Mouse (Mus musculus) stomach, embryonic 16.5 days (tissue): ENCODE data around the gene Opalin. TPM values are rescaled to one million over a fixed set of nuclear protein-coding genes. Genes with fewer than 3 reads are reported as not detected.

Source experiments
- ATAC-seq: fragments of 200-750 bp; cut with Nextera tagmentation; 2 replicates; pipeline ENCODE4 v1.8.0; 2017; ENCODE audit warnings: moderate number of reproducible peaks, moderate TSS enrichment; ENCODE audit not compliant: insufficient read depth, low FRiP score
- H3K27ac ChIP-seq: fragments of 300-500 bp; sonication (generic); 2 replicates; pipeline ENCODE4 v1.5.1; 2014; ENCODE audit warnings: low read length
- H3K27me3 ChIP-seq: fragments of 300-500 bp; sonication (generic); 2 replicates; pipeline ENCODE4 v1.6.1; 2014; ENCODE audit warnings: low read length, control low read depth, mixed read lengths; ENCODE audit not compliant: control insufficient read depth, insufficient read depth
- H3K36me3 ChIP-seq: fragments of 300-500 bp; sonication (generic); 2 replicates; pipeline ENCODE4 v1.6.1; 2014; ENCODE audit warnings: low read length; ENCODE audit not compliant: control insufficient read depth, insufficient read depth
- H3K4me1 ChIP-seq: fragments of 300-500 bp; sonication (generic); 2 replicates; pipeline ENCODE4 v1.6.1; 2014; ENCODE audit warnings: low read length, control low read depth, mixed read lengths; ENCODE audit not compliant: control insufficient read depth, insufficient read depth
- H3K4me2 ChIP-seq: fragments of 300-500 bp; sonication (generic); 2 replicates; pipeline ENCODE4 v1.6.1; 2014; ENCODE audit warnings: low read depth, low read length, mixed read lengths
- H3K4me3 ChIP-seq: fragments of 300-500 bp; sonication (generic); replicated peaks from 2 replicates; pipeline ENCODE4 v1.5.1; 2014; ENCODE audit warnings: mild to moderate bottlenecking, low read length
- H3K9ac ChIP-seq: fragments of 300-500 bp; sonication (generic); 2 replicates; pipeline ENCODE4 v1.6.1; 2014; ENCODE audit warnings: low read length
- H3K9me3 ChIP-seq: fragments of 300-500 bp; sonication (generic); replicated peaks from 2 replicates; pipeline ENCODE4 v1.6.1; 2016; ENCODE audit warnings: low read length, control low read depth; ENCODE audit not compliant: control insufficient read depth
- WGBS: fragments of 180-500 bp; shearing (Covaris S2); extraction: QIAGEN DNeasy Blood & Tissue Kit; methylation state at CpG from one replicate; pipeline ENCODE4 v1.1.7; 2014; 5-methylcytosine and 5-hydroxymethylcytosine counted together
- polyA plus RNA-seq: library from polyadenylated mRNA; unstranded; fragments of >200 nt; fragmentation: Nextera tagmentation; extraction: Ambion mirVana; gene quantifications from 2 replicates; pipeline ENCODE4 v1.2.1, GENCODE M21; 2015

The Opalin gene
- polyA plus RNA-seq = not detected in 2 replicates

DNA sequence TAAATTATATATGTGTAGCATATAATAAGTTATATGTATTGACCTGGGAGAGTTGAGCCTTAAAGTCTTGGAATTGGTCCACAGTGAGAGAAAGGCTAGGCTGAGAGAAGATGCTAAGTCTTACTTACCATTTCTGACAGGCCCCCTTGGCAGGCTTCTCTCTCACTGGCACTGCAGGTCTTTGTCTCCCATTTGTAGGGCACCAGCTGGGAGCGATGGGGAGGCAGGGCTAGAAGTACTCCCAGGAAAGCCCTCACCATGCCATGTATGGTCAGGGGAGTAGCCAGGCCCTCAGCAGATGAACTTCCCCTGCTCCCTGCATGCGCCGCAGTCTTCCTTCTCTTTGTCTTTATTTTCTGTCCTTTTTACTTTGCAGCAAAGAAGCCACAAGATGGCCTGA is at the start of gene Opalin:
Gene Opalin, minus strand, starts transcription at position 208 of the 400 bp plus-strand sequence.
- Histone ChIP-seq H3K4me2 (no peak within 1 kb of the TSS), H3K36me3 (no peaks in the 10 kb centered on the region), H3K4me3 (no peak within 1 kb of the TSS), H3K4me1 (no peaks in the 10 kb centered on the region), H3K27ac (no peak within 1 kb of the TSS), H3K9me3 (no peaks in the 10 kb centered on the region), H3K27me3 (no peaks in the 10 kb centered on the region), H3K9ac (no peak within 1 kb of the TSS)
- no peak for ATAC-seq
- 69% methylated on average over 3 of the region's 3 CpGs for WGBS

DNA sequence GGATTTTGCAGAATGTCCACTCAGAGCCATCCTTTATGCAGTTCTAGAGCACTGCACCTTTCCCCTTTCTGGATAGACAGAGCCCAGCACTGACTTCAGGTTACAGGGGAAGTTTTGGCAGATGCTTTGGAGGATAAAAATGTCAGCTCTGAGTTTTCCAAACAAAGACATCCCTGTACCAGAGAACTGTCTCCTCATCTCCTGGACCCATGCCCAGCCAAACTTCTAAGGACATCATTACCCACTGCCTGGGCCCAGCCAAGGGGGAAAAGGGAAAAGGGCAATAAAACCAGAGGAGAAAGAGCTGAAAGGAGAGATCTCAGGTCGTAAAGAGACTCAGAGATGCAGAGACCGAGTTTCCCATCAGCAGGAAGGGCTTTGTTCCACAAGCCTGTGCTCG is 46.1 kb upstream of the Opalin start:
- ATAC-seq = no peak
- H3K4me2 ChIP-seq = no peak overlapping the region
- no peak overlapping the region for H3K27ac ChIP-seq
- H3K9ac ChIP-seq = no peak overlapping the region
- no peaks in the 10 kb centered on the region for H3K27me3 ChIP-seq
- WGBS = 52% methylated on average over 3 of the region's 3 CpGs
- no peaks in the 10 kb centered on the region for H3K9me3 ChIP-seq
- H3K4me1 ChIP-seq = no peaks in the 10 kb centered on the region
- H3K36me3 ChIP-seq = no peaks in the 10 kb centered on the region
- no peak overlapping the region for H3K4me3 ChIP-seq

DNA sequence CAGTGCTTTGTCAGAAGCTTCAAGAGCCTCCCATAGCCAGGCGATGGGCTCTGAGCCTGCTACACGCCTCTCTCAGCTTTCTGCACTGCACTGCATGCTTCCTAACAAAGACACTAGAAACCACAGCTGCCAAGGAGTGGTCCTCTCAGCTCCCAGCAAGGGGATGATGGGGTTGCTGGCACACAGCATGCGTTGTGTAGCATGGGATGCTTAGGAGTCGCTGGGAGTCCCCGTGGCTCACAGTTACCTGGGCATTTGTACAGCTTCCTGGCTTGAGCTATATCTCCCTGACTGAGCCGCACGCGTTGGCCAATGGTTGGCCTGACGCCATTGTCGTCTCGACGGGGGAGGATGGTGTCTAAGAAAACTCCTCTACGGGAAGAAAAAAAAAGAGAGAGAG is 43.0 kb upstream of the Opalin start:
- no peak for ATAC-seq
- no peak overlapping the region for H3K4me2 ChIP-seq
- WGBS = 89% methylated on average over 13 of the region's 13 CpGs
- H3K4me3 ChIP-seq = no peak overlapping the region
- no peak overlapping the region for H3K27ac ChIP-seq
- H3K9ac ChIP-seq = no peak overlapping the region
- H3K27me3 ChIP-seq = no peaks in the 10 kb centered on the region
- H3K4me1 ChIP-seq = no peaks in the 10 kb centered on the region
- H3K9me3 ChIP-seq = no peaks in the 10 kb centered on the region
- no peaks in the 10 kb centered on the region for H3K36me3 ChIP-seq

DNA sequence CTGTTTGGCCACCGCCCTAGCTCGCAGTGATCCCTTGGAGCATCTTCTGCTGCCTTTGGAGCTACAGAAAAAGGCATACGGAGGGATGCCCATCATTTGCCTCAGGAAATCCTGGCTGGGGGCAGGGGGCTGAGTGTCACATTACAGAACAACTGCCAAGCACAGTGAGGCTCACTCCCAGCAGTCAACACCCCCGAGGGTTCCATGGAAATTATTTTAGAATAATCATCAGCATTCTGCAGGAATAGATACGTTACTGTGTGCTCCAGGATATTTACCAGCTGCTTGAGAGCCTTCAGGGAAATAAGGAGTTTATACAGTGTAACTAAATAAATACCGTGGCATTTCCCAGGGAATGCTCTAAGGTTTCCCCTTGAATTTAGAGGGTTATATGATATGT is 41.4 kb upstream of the Opalin start:
- WGBS = 55% methylated on average over 6 of the region's 6 CpGs
- Histone ChIP-seq H3K9me3 (no peaks in the 10 kb centered on the region), H3K4me2 (no peak overlapping the region), H3K4me1 (no peaks in the 10 kb centered on the region), H3K27ac (no peak overlapping the region), H3K4me3 (no peak overlapping the region), H3K9ac (no peak overlapping the region), H3K36me3 (no peaks in the 10 kb centered on the region), H3K27me3 (no peaks in the 10 kb centered on the region)
- ATAC-seq = no peak

DNA sequence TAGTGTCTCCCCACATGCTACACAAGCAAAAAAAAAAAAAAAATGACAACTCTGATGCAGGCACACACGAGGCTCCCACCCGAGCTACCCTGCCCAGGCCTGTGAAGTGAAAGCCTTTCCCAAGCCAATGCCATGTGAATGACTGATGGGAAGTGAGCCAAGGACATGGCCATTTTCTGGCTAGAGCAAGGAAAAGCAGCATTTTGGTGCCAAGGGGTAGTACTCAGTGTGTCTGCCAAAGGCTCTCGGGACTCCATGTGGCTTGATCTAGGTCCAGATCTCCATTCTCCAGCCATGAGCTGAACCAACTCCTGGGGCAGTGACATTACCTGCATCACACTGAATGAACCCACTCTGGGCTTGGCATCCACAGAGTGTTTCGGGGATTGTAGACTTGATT is 40.4 kb upstream of the Opalin start:
- no peaks in the 10 kb centered on the region for H3K4me1 ChIP-seq
- no peak overlapping the region for H3K9ac ChIP-seq
- no peaks in the 10 kb centered on the region for H3K9me3 ChIP-seq
- ATAC-seq = no peak
- WGBS = 80% methylated on average over 4 of the region's 4 CpGs
- no peak overlapping the region for H3K27ac ChIP-seq
- no peaks in the 10 kb centered on the region for H3K27me3 ChIP-seq
- H3K36me3 ChIP-seq = no peaks in the 10 kb centered on the region
- H3K4me3 ChIP-seq = no peak overlapping the region
- H3K4me2 ChIP-seq = no peak overlapping the region

DNA sequence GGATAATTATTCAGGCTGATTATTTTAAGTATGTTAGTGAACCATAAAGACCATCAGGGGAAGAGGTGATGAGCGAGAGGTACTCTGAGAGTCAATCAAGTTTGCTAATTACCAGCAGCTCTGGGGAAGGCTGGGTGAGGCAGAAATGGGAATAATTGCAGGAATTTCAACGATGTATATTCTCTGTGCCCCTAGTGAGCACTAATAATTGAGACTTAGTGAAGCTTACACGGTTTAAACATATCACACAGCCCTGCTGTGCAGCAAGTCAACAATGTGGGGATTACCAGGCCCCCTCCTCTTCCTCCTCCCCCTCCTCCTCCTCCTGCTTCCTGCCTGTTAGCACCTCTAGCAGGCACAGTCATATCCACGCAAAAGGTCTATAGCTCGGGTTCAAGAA is 37.7 kb upstream of the Opalin start:
- WGBS = 40% methylated on average over 5 of the region's 5 CpGs
- H3K27me3 ChIP-seq = no peaks in the 10 kb centered on the region
- H3K4me1 ChIP-seq = no peaks in the 10 kb centered on the region
- ATAC-seq = no peak
- no peaks in the 10 kb centered on the region for H3K9me3 ChIP-seq
- no peak overlapping the region for H3K27ac ChIP-seq
- H3K9ac ChIP-seq = no peak overlapping the region
- H3K36me3 ChIP-seq = no peaks in the 10 kb centered on the region
- no peak overlapping the region for H3K4me3 ChIP-seq
- no peak overlapping the region for H3K4me2 ChIP-seq

DNA sequence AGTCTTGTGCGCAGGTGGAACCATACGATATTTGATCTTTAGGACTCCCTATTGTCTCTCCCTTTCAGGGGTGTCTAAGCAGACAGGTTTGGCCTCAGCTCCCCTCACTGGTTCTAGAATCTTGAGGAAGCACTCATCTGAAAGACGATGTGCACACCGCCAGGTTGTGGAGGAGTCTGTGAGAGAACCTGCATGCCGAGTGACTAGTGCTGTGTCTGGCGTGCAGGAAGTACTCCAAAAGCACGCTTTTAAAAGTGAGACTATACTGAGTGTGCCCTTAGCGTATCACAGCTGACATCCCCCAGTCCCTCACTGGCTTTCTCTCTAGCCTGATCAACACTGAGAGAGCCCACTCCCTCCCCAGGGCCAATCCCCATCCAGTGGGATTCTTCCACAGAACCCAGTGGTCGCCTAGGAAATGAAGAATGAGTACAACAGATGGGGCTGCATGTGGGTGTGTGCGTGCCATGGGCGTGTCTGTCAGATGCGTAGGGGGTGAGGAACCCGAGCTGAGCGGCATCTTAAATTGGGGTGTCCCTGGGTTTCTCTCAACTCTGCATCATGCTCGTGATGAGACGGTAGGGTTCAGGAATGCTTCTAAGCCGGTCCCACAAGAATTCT is 37.1 kb upstream of the Opalin start:
- H3K4me3 ChIP-seq = no peak overlapping the region
- no peaks in the 10 kb centered on the region for H3K36me3 ChIP-seq
- no peaks in the 10 kb centered on the region for H3K4me1 ChIP-seq
- H3K27me3 ChIP-seq = no peaks in the 10 kb centered on the region
- no peak overlapping the region for H3K9ac ChIP-seq
- ATAC-seq = no peak
- H3K27ac ChIP-seq = no peak overlapping the region
- 73% methylated on average over 17 of the region's 17 CpGs for WGBS
- no peak overlapping the region for H3K4me2 ChIP-seq
- no peaks in the 10 kb centered on the region for H3K9me3 ChIP-seq

DNA sequence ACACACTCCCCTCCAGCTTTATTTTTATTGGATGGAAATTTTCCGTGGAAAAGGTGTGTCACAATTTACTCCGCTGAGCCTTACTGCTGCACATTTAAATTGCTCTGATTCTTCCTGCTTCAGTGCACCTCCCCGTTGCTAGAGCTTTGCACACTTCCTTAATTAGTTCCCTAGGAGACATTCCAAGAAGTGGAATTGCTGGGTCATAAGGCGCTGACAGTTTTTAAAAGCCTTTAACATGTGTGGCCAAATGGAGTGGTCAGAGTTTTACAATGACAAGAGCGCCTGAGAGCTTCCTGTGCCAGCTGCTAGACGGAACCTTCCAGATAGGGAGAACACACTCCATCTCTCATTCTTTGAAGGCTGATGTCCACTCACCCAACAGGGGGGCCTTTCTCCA is 35.7 kb upstream of the Opalin start:
- Histone ChIP-seq H3K4me2 (no peak overlapping the region), H3K27me3 (no peaks in the 10 kb centered on the region), H3K4me1 (no peaks in the 10 kb centered on the region), H3K36me3 (no peaks in the 10 kb centered on the region), H3K9me3 (no peaks in the 10 kb centered on the region), H3K9ac (no peak overlapping the region), H3K27ac (no peak overlapping the region), H3K4me3 (no peak overlapping the region)
- ATAC-seq = no peak
- 37% methylated on average over 6 of the region's 6 CpGs for WGBS

DNA sequence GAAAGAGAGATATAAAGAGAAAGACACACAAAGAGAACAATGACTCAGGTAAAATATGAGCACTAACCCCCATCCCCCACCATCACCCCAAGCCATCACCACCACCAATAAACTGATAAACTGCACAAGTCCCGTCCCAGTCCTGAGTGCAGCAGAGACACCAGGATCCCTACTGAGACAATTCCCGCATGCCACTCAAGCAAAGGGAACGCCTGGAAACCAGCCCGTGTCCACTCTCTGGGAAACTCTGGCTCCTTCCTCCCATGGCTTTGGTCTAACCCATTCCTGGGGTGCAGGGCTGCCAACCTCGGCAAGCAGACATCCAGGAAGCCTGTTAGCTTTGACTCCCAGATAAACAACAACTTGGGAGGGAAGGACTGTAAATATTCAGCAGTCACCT is 33.1 kb upstream of the Opalin start:
- Histone ChIP-seq H3K27me3 (no peaks in the 10 kb centered on the region), H3K27ac (no peak overlapping the region), H3K4me1 (no peaks in the 10 kb centered on the region), H3K9ac (no peak overlapping the region), H3K4me3 (no peak overlapping the region), H3K4me2 (no peak overlapping the region), H3K36me3 (no peaks in the 10 kb centered on the region), H3K9me3 (no peaks in the 10 kb centered on the region)
- no peak for ATAC-seq
- whole genome bisulfite sequencing = 57% methylated on average over 5 of the region's 5 CpGs

DNA sequence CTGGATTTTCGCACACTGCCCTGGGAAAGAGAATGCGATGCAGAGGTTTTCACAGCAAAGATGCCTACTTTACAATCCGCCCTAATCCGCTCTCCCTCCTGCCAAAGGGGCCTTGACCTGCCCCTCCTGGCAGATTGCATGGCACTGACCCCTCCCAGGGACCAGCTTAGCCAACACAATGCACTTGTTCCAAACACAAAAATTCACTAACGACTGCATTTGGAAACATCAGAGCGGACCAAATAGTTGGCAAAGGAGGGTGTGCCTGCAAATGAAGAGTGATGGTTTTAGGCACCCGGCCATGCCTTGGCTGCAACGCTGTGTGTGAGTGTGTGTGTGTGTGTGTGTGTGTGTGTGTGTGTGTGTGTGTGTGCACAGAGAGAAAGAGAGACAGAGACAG is 32.6 kb upstream of the Opalin start:
- ATAC-seq = no peak
- H3K9ac ChIP-seq = no peak overlapping the region
- H3K27ac ChIP-seq = no peak overlapping the region
- H3K9me3 ChIP-seq = no peaks in the 10 kb centered on the region
- no peaks in the 10 kb centered on the region for H3K4me1 ChIP-seq
- no peaks in the 10 kb centered on the region for H3K27me3 ChIP-seq
- H3K36me3 ChIP-seq = no peaks in the 10 kb centered on the region
- WGBS = 64% methylated on average over 8 of the region's 8 CpGs
- no peak overlapping the region for H3K4me2 ChIP-seq
- H3K4me3 ChIP-seq = no peak overlapping the region
